Mouse (Mus musculus): ENCODE measurements at regions not wholly inside any gene's neighbourhood (a gene's known extent, or its start where the extent isn't known, plus 50 kb on each side); places are given as distances from the start of the nearest gene placed in this dataset.

DNA sequence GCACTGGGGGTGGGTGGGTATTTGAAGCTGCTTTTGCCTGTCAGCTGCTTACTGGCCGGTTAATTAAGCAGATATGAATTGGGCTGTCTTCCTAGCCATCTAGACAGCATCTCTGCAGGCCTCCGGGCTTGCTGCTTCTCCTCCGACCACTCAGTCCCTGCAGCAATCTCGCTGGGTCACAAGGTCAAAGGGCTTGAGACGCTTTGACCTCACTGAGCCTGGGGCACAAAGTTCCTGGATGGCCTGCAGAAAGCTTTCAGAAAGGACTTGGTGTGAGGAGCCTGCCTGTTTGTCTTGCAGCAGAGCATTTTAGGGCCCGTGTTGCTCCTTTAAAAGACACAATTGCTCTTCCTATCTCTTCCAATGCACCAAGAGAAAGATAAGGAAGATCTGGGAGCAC, 83.7 kb upstream of the Ppp2r5a start:
- no peak for DNase-seq (ENCODE audit: low spot score in 2 of 2)

GRCm38 (mm10) chr1:191484726-191485425, 81.8 kb upstream of the Ppp2r5a start:
- DNase-seq (ENCODE audit: low spot score in 2 of 2), result peak in 1 of 2 experiments; percentile 33

GRCm38 (mm10) chr1:191479906-191480379, 76.9 kb upstream of the Ppp2r5a start:
- DNase-seq (ENCODE audit: low spot score in 2 of 2), result no peak

GRCm38 (mm10) chr1:191472551-191472950, 69.5 kb upstream of the Ppp2r5a start:
- DNase-seq (ENCODE audit: low spot score in 2 of 2), result no peak

DNA sequence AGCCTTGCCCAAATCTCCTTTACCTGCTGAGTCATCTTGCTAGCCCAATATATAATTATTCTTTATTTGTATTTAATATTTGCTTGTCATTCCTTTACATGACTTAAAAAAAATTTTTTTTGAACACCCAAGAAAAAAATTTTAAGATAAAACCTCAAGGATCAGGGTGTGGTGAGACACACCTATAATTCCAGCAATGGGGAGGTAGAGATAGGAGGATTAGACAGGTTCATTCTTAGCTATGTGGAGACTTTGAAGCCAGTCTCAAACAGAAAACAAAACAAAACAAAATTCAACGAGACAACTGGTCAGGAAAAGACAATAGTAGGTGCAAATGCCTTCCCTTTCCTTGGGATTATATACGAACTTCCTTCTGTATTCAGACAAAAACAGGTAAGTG, 68.4 kb upstream of the Ppp2r5a start:
- DNase-seq (ENCODE audit: low spot score in 2 of 2), result no peak

DNA sequence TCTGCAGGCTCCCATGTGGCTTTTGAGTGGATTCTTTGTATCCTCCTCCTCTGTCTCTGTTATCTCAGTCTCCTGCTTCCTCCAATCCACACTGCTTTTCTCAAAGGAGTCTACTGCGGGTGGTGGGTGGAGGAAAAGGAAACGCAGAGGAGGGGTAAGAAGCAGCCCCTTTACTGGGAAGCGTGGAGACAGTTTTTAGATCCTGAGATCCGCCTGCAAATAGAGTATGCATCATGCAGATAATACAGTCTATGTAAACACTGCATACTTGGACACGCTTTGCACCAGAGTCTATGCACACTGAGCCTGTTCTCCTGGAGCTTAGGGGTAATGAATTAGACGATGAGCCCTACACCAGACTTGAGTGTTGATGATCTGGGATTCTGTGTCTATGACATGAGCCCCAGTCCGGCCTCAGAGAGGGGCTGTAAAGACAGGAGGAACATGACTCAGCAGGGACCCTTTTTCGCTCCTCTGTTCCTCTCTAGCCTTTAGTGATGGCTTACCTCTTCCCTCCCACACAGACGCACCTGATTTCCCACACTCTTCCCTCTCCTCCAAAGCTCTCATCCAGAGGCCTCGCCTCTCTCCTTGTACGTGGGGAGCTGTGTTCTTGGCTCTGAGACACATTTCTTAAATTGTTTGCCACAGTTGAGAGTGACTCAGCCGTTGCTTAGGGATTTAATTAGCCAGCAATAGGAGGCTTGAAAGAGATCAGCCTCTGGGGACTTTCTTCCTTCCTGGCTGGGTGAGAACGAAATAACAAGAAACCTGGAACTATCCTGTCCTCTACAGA, 67.3 kb upstream of the Ppp2r5a start:
- DNase-seq (ENCODE audit: low spot score in 2 of 2), result no peak

DNA sequence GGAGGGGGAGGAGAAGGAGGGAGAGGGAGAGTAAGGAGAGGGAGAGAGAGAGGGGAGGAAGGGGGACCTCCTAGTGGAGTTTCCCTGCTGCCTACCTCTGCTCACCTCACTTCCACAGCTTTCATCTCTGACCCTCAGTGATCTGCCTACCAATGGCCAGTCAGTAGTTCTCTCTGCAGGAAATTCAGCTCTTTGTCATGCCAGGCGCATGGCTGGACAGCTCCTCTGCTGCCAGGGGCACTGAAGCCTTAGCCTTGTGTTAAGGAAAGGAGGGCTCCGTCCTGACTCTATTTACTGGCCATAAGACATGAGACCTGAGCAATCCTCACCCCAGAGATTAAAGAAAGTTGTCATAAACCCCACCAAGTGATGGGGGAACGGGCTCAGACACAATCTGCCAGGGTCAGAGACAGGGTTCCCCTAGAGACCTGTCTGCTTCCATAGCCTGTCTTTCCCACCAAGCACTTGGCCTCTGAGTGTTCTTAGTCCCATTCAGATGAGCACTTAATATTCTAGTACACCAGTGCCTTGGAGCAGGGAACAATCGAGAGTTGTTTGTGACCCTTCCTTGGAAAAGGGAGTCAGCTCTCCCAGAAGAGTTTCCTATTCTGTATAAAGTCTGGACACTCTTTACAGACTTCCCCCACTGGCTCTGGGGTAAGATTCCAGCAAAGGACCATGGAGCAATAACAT, 65.9 kb upstream of the Ppp2r5a start:
- no peak for DNase-seq (ENCODE audit: low spot score in 2 of 2)

DNA sequence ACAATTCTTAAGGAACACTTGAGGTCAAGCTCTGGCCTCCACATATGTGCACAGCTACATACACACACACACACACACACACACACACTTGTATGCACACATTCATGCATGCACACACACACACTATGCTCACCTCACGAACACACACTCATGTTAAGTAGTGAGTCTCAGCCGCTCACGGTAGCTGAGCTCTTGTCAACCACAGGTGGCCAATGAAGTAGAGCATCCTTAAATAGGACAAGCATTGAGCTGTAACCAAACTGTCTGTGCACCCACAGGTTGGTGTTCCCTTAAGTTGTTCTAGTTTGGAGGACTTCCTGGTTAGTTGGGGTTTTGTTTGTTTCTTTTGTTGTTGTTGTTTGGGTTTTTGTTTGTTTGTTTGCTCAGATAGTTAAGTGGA, 63.2 kb upstream of the Ppp2r5a start:
- no peak for DNase-seq (ENCODE audit: low spot score in 2 of 2)

DNA sequence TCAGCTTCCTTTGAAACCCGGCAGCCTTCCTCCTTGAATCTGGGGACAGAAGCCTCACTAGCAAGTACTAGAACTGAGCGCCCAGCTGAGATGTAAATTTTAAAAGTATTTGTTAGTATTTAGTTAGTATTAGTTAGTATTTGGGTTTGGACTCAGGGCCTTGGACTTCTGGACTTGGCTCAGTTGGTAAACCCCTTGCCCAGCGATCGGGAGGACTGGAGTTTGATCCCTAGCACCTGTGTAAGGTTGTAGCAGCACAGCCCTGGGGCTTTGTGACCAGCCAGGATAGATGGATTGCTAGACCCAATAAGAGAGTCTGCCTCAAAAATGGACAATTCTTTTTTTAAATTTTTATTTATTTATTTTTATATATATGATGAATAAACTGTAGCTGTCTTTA, 62.7 kb upstream of the Ppp2r5a start:
- DNase-seq (ENCODE audit: low spot score in 2 of 2), result no peak

DNA sequence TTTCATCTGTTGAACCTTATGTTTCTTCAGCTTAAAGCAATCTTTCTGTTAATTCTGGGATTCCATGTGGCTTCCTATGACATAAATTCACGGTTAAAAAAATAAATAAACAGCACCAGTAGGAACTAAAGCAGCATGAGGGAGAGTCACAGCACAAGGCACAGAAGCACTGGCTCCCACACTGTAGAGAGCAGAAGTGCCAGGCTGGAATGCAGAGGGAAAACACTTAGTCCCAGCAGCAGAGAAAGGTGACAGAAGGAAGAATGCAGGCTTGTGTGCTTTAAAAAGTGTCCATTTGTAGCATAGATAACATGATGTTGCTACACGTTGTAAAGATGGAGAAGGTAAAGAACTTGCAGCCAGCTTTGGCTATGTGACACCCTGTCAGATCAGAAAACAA, 62.1 kb upstream of the Ppp2r5a start:
- DNase-seq (ENCODE audit: low spot score in 2 of 2), result no peak

GRCm38 (mm10) chr1:191461811-191462491, 58.9 kb upstream of the Ppp2r5a start:
- DNase-seq (ENCODE audit: low spot score in 2 of 2), result no peak

DNA sequence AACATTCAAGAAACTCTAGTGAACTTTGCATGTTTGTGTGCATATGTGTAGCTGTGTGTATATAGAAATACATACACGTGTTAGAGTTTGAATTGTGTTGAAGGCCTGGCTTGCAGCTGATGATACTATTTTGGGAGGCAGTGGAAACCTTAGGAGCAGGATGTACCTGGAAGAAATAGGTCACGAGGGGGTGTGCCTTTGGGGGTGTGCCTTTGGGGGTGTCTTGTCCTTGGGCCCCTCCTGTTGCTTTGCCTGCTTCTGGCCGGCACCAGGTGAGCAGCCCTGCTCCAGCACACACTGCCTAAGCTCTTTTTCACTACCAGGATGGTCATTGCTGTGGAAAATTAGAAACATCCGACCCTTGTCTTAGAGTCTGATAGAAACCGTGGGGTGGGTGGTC, 56.0 kb upstream of the Ppp2r5a start:
- DNase-seq (ENCODE audit: low spot score in 2 of 2), result no peak

DNA sequence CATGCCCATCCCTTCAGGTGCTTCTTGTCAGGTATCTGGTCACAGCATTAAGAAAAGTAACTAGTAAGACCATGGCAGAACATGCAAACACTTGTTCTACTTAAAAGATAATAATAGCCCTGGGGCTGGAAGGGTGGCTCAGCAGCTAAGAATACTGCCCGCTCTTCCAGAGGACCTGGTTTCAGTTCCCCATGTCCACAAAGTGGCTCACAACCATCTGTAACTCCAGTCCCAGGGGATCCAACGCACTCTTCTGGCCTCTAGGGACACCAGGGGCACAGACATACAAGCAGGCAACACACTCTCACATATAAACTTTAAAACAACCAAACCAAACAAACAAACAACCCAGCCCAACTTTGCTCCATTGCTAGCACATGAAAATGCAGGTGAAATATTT, 55.2 kb upstream of the Ppp2r5a start:
- no peak for DNase-seq (ENCODE audit: low spot score in 2 of 2)

DNA sequence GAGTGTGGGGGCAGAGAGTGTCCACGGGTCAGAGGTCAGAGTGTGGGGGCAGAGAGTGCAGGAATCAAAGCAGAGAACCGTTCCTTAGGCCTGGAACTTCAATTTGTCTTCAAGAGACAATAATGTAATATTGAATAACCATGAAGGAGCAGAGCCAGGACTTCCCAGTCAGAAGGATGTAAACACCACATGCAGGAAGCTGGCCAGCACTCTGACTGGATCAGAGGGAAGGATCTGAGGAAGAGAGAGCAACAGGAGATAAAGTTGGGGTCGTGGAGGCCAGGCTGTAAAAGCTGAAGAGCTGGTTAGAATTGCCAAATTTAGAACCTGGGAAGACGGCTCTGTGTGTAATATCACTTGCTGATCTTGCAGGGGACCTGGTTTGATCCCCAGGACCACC, 54.0 kb upstream of the Ppp2r5a start:
- no peak for DNase-seq (ENCODE audit: low spot score in 2 of 2)

DNA sequence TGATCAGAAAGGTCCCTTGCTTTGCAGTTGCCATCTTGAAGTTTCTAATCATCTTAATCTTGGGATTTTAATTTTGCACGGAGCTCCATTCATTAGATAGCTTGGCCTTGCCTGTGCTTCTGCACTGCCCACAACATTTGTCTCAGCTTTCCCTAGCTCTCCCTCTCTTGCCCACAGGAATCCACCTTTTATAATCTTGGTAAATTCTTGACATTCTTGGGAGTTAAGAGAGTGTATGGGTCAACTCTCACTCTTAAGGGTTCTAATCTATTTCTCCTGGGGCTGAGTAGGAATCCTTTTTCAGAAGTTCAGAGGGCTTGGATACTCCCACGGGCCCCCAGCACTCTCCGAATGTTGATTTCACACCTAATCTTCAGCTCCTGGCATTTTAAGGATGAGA, 51.5 kb upstream of the Ppp2r5a start:
- DNase-seq (ENCODE audit: low spot score in 2 of 2), result no peak

- no peak for DNase-seq (ENCODE audit: low spot score in 2 of 2)
Measured at GRCm38 (mm10) chr1:191453589-191453988, 50.5 kb upstream of the Ppp2r5a start.

Measured in cerebellum, postnatal 4 days (tissue).